Mouse (Mus musculus): ENCODE results near the gene Txlna. TPM values are rescaled to one million over a fixed set of nuclear protein-coding genes. Genes with fewer than 3 reads are reported as not detected.

Txlna gene
- polyA plus RNA-seq, 1 experiment from 2014 or later = 84.4 TPM

DNA sequence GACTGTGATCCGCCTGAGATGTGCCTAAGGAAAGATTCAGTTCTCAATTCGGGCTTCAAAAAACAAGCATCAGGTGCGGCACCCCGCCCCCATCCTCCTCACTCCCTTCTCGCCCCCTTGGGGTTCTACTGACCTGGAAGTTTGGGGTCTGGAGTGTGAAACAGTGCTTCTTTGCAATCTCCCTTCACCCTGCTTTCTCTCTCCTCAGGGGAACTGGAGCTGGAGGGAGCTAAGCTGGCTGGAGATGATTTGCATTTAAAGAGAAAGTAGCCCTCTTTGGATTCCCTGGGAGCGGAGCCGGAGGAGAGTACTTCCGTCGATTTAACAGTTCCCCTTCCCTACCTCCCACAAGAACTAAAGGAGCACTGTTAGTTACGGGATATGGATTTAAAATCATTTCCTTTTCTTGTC, 17.2 kb downstream of the Txlna start, which contains the start of gene Ccdc28b:
TSS of gene Ccdc28b (minus strand) at position 267 of the 411 bp plus-strand sequence.
- Histone ChIP-seq H3K4me2 (peak within 1 kb of the TSS; percentile 81), H3K4me3 (replicated peaks) (peak within 1 kb of the TSS; percentile 73), H3K36me3 (peaks cover 33% of the 10 kb centered on the region), H3K9me3 (replicated peaks) (no peaks in the 10 kb centered on the region), H3K27ac (peak within 1 kb of the TSS; percentile 93), H3K27me3 (no peaks in the 10 kb centered on the region), H3K9ac (peak within 1 kb of the TSS; percentile 76), H3K4me1 (peaks cover 39% of the 10 kb centered on the region)
- peak; percentile 9; the same call in 1 of the 2 replicates for ATAC-seq (replicated peaks; ENCODE audit: low FRiP score)
- 0% methylated on average over 10 of the region's 10 CpGs for WGBS

DNA sequence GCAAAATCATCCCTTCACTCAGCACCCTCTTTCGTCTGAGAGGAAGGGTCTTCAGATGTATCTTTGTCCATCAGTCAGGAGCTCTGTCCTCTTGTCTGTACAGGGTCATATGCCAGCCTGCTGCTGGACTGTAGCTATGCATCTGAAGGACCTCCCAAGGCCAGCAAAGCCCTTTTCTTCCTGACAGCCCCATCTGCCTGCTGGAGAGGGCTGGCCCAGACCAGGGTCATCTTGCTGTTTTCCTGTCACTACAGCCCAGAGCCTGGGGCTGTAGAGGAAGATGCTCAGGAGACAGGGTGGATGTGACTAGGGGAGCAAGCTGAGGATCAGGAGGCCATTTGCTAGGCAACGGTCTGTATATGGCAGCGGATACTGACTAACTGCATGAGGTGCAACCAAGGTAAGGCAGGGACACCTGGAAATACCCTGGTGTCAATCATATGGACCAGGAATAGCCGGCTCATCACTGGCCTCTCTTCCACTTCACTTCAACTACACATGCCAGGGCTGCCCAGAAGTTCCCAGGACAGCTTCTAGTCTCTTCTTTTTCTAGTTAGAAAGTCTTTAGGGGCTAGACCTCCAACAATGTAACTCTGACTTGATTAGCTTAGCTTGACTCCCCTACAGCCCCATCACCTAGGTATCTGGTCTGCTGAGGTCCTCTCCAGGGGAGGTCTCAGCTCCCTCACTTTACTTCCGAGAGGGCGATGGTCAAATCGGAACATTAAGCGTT, 17.9 kb downstream of the Txlna start:
- peak overlapping the region; percentile 81 for H3K4me2 ChIP-seq
- ATAC-seq (replicated peaks; ENCODE audit: low FRiP score) = no peak
- peak overlapping the region; percentile 93 for H3K27ac ChIP-seq
- H3K4me3 ChIP-seq (replicated peaks) = peak overlapping the region; percentile 73
- no peaks in the 10 kb centered on the region for H3K27me3 ChIP-seq
- peak overlapping the region; percentile 76 for H3K9ac ChIP-seq
- no peaks in the 10 kb centered on the region for H3K9me3 ChIP-seq (replicated peaks)
- H3K36me3 ChIP-seq = peaks cover 26% of the 10 kb centered on the region
- H3K4me1 ChIP-seq = peaks cover 46% of the 10 kb centered on the region
- 19% methylated on average over 8 of the region's 8 CpGs for WGBS

DNA sequence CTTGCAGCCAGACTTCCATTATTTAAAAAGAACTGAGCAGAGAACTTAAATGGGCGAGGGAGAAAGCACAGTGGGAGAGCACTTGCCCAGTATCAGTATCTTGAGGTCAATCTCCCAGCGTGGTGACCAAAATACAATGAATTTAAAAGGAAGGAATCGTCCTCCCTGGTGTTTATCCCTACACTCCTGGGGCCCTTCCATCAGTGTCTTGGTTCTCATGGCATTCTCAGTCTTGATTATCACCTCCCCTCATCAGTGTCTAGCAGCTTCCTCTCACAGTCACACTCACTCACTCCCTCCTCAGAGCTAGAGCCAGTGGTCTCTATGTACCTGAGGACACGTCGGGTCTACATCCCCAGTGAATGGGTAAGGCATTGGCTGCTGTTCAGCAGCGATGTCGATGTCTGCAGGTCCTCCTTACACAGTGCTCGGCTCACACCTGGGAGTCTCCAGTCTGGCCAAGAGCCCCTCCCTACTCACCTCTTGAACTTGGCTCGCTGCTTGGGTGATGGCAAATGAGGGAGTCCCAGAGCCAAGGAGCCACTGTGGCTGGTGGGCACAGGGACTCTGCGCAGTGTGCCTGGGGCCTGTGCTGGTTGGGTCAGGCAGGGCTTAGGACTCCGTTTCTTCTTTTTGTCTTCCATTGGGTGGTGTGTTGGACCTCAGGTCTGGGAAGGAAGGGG, 18.6 kb downstream of the Txlna start:
- Histone ChIP-seq H3K4me1 (peaks cover 53% of the 10 kb centered on the region), H3K4me2 (peak overlapping the region; percentile 81), H3K36me3 (peaks cover 22% of the 10 kb centered on the region), H3K27ac (peak overlapping the region; percentile 51), H3K9ac (peak overlapping the region; percentile 76), H3K4me3 (replicated peaks) (peak overlapping the region; percentile 73), H3K9me3 (replicated peaks) (no peaks in the 10 kb centered on the region), H3K27me3 (no peaks in the 10 kb centered on the region)
- 75% methylated on average over 11 of the region's 11 CpGs for WGBS
- ATAC-seq (replicated peaks; ENCODE audit: low FRiP score) = no peak

DNA sequence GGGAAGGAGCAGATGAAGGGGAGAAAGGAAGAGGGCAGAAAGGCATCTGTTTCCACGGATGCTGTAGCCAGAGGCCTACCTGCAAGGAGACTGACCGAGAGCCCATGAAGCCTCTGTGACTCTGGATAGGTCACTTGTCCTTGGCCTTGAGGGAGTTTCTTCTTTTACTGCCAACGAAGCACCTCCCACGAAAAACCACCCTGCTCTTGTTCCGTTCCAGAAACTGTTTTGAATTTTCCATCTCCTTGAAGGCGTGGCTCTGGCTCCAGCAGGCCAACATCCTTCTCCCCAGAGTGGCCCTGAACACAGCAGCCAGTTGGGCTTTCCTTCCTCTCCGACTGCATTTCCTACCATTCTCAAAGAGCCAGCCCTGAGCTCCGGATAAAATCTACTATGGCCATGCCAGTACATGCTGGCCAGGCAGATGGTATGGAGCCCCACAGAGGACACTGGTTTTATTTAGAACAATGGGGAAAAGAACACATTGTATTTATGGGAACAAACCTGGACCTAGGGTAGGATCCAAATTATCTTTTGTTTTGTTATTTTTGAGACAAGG, 19.5 kb downstream of the Txlna start:
- peak overlapping the region; percentile 57 for H3K27ac ChIP-seq

DNA sequence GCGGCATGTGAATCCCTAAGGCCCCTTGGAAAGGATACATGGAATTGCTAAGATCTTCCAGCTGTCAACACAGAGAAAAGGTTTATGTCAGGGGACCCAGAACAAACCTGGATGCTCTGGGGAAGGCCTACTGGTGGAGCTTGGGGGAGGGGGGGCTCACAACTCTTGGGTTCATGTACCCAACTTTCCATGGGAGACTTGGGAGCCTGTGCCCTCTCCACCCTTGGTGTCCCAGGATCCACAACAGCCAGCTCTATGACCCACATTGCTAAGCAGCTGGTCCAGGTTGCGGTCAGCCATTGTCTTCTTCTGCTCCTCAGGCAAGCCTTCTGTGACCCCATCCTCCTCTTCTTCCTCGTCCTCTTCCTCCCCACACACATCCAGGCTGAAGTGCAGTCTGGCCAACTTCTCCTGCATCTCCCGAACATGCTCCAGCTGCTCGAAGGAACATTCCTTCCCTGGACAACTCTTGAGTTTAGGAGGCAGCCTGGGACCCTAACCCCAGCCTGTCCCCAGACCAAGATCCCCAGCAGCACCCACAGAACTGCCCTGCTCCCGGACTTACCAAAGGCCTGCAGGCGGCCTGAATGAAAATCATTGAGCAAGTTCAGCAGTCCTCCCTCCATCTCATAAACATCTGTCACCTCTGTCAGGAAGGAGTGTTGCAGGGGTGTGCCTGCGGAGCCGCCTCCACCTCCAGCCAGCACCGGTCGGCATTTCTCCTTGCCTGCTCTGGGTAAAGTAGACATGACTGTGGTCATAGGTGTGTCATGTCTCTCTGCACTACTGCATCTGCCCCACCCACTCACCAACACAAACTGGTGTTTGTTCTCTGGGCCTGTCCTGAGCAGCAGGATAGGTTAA, 20.2 kb downstream of the Txlna start:
- 83% methylated on average over 11 of the region's 11 CpGs for WGBS
- Histone ChIP-seq H3K27me3 (no peaks in the 10 kb centered on the region), H3K4me2 (peak overlapping the region; percentile 11; the same call in 1 of the 2 replicates), H3K4me1 (peaks cover 51% of the 10 kb centered on the region), H3K9ac (no peak overlapping the region), H3K36me3 (peaks cover 22% of the 10 kb centered on the region), H3K9me3 (replicated peaks) (no peaks in the 10 kb centered on the region), H3K27ac (peak overlapping the region; percentile 57), H3K4me3 (replicated peaks) (0 out of 2 replicates have a peak overlapping the region, but pooled peaks have one; percentile 3)
- no peak for ATAC-seq (replicated peaks; ENCODE audit: low FRiP score)

More for the DNA sequence above, 19.5 kb downstream of the Txlna start:
- peaks cover 22% of the 10 kb centered on the region for H3K36me3 ChIP-seq
- WGBS = 71% methylated on average over 8 of the region's 8 CpGs
- no peak for ATAC-seq (replicated peaks; ENCODE audit: low FRiP score)
- H3K4me3 ChIP-seq (replicated peaks) = 0 out of 2 replicates have a peak overlapping the region, but pooled peaks have one; percentile 3
- 0 out of 2 replicates have a peak overlapping the region, but pooled peaks have one; percentile 11 for H3K4me2 ChIP-seq
- no peak overlapping the region for H3K9ac ChIP-seq
- H3K4me1 ChIP-seq = peaks cover 56% of the 10 kb centered on the region
- no peaks in the 10 kb centered on the region for H3K27me3 ChIP-seq
- H3K9me3 ChIP-seq (replicated peaks) = no peaks in the 10 kb centered on the region

DNA sequence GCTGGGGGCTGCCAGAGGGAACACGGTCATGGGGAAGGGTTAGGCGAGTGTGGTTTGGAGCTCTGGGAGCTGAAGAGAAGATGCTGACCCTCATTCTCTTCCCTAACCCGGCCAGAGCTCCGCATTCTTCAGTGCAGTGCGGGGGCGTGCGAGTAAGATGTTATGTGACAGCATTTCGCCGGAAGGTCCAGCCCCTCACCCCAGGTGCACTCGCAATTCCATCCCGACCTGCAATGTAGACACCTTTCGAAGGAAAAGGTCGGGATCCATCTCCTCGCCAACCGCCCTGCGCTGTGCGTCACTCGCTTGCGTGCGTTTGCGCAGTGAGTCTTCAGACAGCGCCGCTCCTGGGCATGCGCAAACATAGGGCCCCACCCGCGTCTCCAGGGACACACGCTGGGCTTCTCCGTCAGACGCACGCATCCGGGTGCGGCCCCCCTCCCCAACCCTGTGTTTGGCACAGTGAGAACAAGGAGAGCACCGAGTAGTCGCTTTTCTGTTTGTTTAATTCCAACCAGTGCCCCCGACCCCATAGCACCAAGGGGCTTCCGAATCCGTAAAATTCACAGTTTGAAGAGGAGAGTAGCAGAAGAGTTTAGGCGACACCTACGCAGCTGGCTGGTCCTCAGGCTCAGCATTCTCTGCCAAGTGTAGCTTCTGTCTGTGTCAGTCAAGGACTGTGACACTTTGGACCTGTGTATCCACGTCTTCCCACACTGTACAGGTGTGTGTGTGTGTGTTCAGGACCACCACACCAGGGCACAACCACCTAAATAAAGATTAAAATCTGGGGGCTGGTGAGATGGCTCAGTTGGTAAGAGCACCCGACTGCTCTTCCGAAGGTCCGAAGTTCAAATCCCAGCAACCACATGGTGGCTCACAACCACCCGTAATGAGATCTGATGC, 21.8 kb downstream of the Txlna start, which contains the start of gene Iqcc:
TSS of gene Iqcc (minus strand) at position 314 of the 906 bp plus-strand sequence.
- Histone ChIP-seq H3K27ac (peak within 1 kb of the TSS; percentile 88), H3K36me3 (peaks cover 22% of the 10 kb centered on the region), H3K4me2 (peak within 1 kb of the TSS; percentile 86), H3K4me3 (replicated peaks) (peak within 1 kb of the TSS; percentile 73), H3K27me3 (no peaks in the 10 kb centered on the region), H3K9me3 (replicated peaks) (no peaks in the 10 kb centered on the region), H3K4me1 (peaks cover 37% of the 10 kb centered on the region), H3K9ac (peak within 1 kb of the TSS; percentile 76)
- ATAC-seq (replicated peaks; ENCODE audit: low FRiP score) = peak; percentile 90
- WGBS = 5% methylated on average over 44 of the region's 44 CpGs

DNA sequence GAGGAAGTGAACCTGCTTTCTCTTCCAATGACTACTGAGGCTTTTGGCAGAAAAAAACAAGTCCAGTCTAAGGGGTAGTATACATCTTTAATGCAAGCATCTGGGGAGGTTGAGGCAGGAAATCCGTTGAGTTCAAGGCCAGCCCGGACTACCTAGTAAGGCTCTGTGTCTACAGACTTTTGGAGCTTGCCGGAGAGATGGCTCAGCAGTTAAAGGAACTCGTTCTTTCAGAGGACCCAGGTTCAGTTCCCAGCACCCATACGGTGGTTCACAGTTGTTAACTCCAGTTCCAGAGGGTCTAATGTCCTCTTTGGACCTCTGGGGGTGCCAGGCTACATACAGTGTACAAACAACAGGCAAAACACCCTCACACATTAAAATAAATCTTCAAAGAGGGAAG, 22.8 kb downstream of the Txlna start:
- Histone ChIP-seq H3K4me2 (peak overlapping the region; percentile 86), H3K36me3 (peaks cover 22% of the 10 kb centered on the region), H3K4me1 (peaks cover 34% of the 10 kb centered on the region), H3K9ac (peak overlapping the region; percentile 76), H3K4me3 (replicated peaks) (peak overlapping the region; percentile 73), H3K27me3 (no peaks in the 10 kb centered on the region), H3K9me3 (replicated peaks) (no peaks in the 10 kb centered on the region), H3K27ac (peak overlapping the region; percentile 88; the same call in 1 of the 2 replicates)
- WGBS = 96% methylated on average over 5 of the region's 5 CpGs
- no peak for ATAC-seq (replicated peaks; ENCODE audit: low FRiP score)

DNA sequence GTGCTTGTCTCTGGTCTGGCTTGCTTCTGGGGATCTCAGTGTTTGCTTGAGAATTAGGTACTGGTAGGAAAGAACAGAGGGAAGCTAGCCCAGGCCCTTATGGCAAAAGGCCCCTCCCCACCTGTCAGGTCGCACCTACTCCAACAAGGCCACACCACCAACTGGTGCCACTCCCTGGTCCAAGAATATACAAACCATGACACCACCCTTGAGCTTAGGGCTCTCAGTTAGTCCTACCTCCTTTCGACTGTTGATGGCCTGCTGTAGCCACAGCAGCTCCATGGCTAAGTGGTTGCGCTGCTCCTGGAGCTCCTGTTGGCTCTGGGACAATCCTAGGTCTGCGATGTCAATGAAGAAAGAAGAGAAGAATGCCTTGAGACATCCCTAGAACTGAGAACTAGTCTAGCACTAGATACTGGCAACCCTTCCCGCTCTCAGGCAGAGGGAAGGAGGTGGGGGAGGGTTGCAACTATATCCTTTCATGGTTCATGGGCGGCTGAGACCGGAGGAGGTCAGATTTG, 23.7 kb downstream of the Txlna start:
- H3K9me3 ChIP-seq (replicated peaks) = no peaks in the 10 kb centered on the region
- H3K9ac ChIP-seq = no peak overlapping the region
- WGBS = 75% methylated on average over 7 of the region's 7 CpGs
- peaks cover 22% of the 10 kb centered on the region for H3K36me3 ChIP-seq
- no peak for ATAC-seq (replicated peaks; ENCODE audit: low FRiP score)
- H3K4me3 ChIP-seq (replicated peaks) = no peak overlapping the region
- no peaks in the 10 kb centered on the region for H3K27me3 ChIP-seq
- no peak overlapping the region for H3K4me2 ChIP-seq
- H3K27ac ChIP-seq = no peak overlapping the region
- peaks cover 26% of the 10 kb centered on the region for H3K4me1 ChIP-seq

DNA sequence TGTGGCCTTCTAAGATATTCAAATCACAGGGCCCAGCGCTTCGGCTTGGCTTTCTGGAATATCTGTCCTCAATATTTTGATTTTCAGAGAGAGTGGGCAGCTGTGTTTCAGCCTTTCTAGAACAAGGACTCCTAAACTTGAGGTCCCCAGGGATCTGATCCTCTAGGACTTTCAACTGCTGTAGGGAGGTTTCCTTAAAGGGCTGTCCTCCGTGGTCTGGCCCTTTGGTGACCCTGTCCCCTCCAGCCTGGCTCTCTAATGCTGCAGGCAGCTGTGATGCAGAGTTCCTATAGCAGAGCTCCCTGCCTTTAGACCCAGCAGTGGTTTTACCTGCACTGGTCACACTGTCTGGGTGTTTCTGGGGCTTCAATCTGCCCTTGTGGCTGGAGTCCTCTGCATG, 24.2 kb downstream of the Txlna start:
- 90% methylated on average over 3 of the region's 3 CpGs for WGBS
- Histone ChIP-seq H3K9me3 (replicated peaks) (no peaks in the 10 kb centered on the region), H3K9ac (no peak overlapping the region), H3K36me3 (peaks cover 22% of the 10 kb centered on the region), H3K4me3 (replicated peaks) (no peak overlapping the region), H3K27ac (no peak overlapping the region), H3K27me3 (no peaks in the 10 kb centered on the region), H3K4me1 (peaks cover 26% of the 10 kb centered on the region), H3K4me2 (no peak overlapping the region)
- ATAC-seq (replicated peaks; ENCODE audit: low FRiP score) = no peak

DNA sequence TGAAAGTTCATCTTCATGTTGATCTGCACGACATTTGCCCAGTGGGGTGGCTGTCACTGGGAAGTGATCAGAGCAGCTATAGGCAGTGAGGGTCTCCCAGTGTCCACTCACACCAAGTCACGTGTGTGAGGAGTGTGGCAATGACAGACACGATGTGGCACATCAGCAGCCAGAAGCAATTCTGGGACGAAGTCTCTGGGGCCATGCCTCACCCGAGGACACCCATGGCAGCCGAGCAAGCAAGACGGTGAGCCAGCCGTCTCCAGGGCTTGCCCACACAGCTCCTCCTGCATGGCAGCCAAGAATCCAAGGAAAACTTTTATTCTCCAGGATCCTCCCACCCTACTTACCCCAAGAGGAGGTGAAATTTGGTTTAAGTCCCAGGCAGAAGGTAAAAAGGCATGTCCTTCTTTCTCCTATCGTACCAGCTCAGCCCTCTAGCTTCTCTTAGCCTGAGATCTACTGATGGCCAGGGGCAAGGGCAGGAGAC, 25.0 kb downstream of the Txlna start:
- Histone ChIP-seq H3K36me3 (peaks cover 22% of the 10 kb centered on the region), H3K9me3 (replicated peaks) (no peaks in the 10 kb centered on the region), H3K27ac (no peak overlapping the region), H3K4me1 (peaks cover 24% of the 10 kb centered on the region), H3K4me2 (no peak overlapping the region), H3K27me3 (no peaks in the 10 kb centered on the region), H3K9ac (no peak overlapping the region), H3K4me3 (replicated peaks) (no peak overlapping the region)
- ATAC-seq (replicated peaks; ENCODE audit: low FRiP score) = no peak
- 86% methylated on average over 9 of the region's 9 CpGs for WGBS

Data from kidney, embryonic 15.5 days (tissue).